Mouse (Mus musculus): ENCODE results near the gene Nos1ap. TPM values are rescaled to one million over a fixed set of nuclear protein-coding genes. Genes with fewer than 3 reads are reported as not detected.

Nos1ap gene
- polyA plus RNA-seq, 1 experiment from 2014 or later = 13.0 TPM

DNA sequence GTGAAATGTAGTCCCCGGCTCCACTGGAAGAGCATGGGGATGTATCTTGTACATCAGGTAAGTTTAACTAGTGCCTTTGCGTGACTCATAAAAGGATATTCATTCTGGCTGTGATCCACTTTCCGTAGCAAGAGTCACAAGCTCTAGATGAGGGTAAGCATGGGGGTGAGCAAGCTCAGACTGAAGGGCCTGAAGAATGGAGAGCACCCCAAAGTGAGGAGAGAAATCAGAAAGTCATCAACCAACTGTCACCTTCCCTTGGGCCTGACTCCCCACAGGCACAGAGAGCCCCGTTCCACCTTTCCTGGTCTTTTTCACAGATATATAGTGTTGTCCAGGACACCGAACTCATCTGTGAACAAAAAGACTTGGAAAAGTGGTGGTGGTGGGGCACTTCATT is 213.9 kb downstream of the Nos1ap start:
- Histone ChIP-seq H3K27me3 (ENCODE audit: control insufficient read depth, insufficient read depth, low read length) (no peaks in the 10 kb centered on the region), H3K4me2 (ENCODE audit: low read depth, low read length) (no peak overlapping the region), H3K4me1 (ENCODE audit: control insufficient read depth, insufficient read depth, low read length) (no peaks in the 10 kb centered on the region), H3K4me3 (replicated peaks; ENCODE audit: low read length) (no peak overlapping the region), H3K9me3 (replicated peaks; ENCODE audit: control insufficient read depth, low read length) (no peaks in the 10 kb centered on the region), H3K9ac (ENCODE audit: low read length) (no peak overlapping the region), H3K36me3 (ENCODE audit: control insufficient read depth, insufficient read depth, low read length) (no peaks in the 10 kb centered on the region), H3K27ac (ENCODE audit: low read length) (no peak overlapping the region)
- WGBS = 87% methylated on average over 5 of the region's 5 CpGs
- ATAC-seq (ENCODE audit: insufficient read depth, low FRiP score) = no peak

- Histone ChIP-seq H3K27ac (ENCODE audit: low read length) (no peak overlapping the region), H3K36me3 (ENCODE audit: control insufficient read depth, insufficient read depth, low read length) (no peaks in the 10 kb centered on the region), H3K27me3 (ENCODE audit: control insufficient read depth, insufficient read depth, low read length) (no peaks in the 10 kb centered on the region), H3K9me3 (replicated peaks; ENCODE audit: control insufficient read depth, low read length) (no peaks in the 10 kb centered on the region), H3K4me1 (ENCODE audit: control insufficient read depth, insufficient read depth, low read length) (no peaks in the 10 kb centered on the region), H3K4me2 (ENCODE audit: low read depth, low read length) (no peak overlapping the region), H3K9ac (ENCODE audit: low read length) (no peak overlapping the region), H3K4me3 (replicated peaks; ENCODE audit: low read length) (no peak overlapping the region)
- WGBS = 85% methylated on average over 2 of the region's 2 CpGs
- ATAC-seq (ENCODE audit: insufficient read depth, low FRiP score) = no peak
Measured at GRCm38 (mm10) chr1:170373750-170374149, 215.9 kb downstream of the Nos1ap start.

DNA sequence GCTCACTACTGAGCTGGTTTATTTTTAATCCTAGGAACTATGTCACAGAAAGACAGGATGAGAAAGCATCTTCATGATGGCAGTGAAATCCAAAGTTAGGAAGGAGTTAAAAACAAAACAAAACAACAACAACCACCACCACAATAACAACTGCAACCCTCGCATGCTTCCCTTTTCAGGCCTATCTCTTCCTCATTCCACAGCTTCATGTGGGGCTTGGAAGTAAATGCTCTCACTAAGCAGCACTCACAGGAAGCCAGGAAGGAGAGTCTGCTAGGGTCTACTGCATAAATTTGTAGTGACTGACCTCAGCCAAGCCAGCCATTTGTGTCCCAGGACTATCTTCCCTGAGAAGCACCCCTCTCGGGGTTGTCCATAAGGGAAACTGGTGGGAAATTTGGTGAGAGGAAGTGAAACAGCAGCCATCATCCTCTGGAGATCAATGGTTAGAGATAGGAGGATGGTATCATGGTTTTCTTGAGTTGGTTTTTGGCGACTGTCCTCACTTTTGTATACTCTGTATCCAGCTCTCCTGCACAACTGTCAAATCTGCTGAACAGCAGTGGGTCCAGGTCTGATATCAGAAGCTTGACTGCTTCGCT is 218.4 kb downstream of the Nos1ap start:
- no peaks in the 10 kb centered on the region for H3K36me3 ChIP-seq (ENCODE audit: control insufficient read depth, insufficient read depth, low read length)
- ATAC-seq (ENCODE audit: insufficient read depth, low FRiP score) = no peak
- WGBS = 65% methylated on average over 4 of the region's 4 CpGs
- no peaks in the 10 kb centered on the region for H3K4me1 ChIP-seq (ENCODE audit: control insufficient read depth, insufficient read depth, low read length)
- no peaks in the 10 kb centered on the region for H3K9me3 ChIP-seq (replicated peaks; ENCODE audit: control insufficient read depth, low read length)
- no peak overlapping the region for H3K27ac ChIP-seq (ENCODE audit: low read length)
- no peak overlapping the region for H3K9ac ChIP-seq (ENCODE audit: low read length)
- no peak overlapping the region for H3K4me2 ChIP-seq (ENCODE audit: low read depth, low read length)
- H3K27me3 ChIP-seq (ENCODE audit: control insufficient read depth, insufficient read depth, low read length) = no peaks in the 10 kb centered on the region
- H3K4me3 ChIP-seq (replicated peaks; ENCODE audit: low read length) = no peak overlapping the region

DNA sequence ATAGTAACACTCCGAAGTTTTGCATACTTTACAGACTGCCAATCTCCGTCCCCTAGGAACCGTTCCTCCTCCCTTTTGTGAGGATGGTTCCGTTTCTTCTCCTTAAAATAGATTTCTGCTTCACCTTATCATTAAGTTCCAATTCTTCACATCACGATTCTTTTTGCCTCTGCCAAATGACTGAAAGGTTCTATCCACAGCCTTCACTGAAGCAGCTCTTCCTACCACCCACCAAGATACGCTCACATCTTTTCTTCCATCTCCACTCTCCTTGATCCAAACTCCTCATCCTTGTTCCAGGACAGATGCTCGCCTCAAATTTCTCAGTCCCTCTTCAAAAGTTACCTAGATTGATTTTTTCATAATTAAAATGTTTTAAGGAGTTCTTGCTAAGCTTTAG is 220.8 kb downstream of the Nos1ap start:
- Histone ChIP-seq H3K27ac (ENCODE audit: low read length) (no peak overlapping the region), H3K27me3 (ENCODE audit: control insufficient read depth, insufficient read depth, low read length) (no peaks in the 10 kb centered on the region), H3K9me3 (replicated peaks; ENCODE audit: control insufficient read depth, low read length) (no peaks in the 10 kb centered on the region), H3K36me3 (ENCODE audit: control insufficient read depth, insufficient read depth, low read length) (no peaks in the 10 kb centered on the region), H3K4me2 (ENCODE audit: low read depth, low read length) (no peak overlapping the region), H3K4me1 (ENCODE audit: control insufficient read depth, insufficient read depth, low read length) (no peaks in the 10 kb centered on the region), H3K4me3 (replicated peaks; ENCODE audit: low read length) (no peak overlapping the region), H3K9ac (ENCODE audit: low read length) (no peak overlapping the region)
- 77% methylated on average over 7 of the region's 7 CpGs for WGBS
- ATAC-seq (ENCODE audit: insufficient read depth, low FRiP score) = no peak

- no peaks in the 10 kb centered on the region for H3K27me3 ChIP-seq (ENCODE audit: control insufficient read depth, insufficient read depth, low read length)
- no peaks in the 10 kb centered on the region for H3K4me1 ChIP-seq (ENCODE audit: control insufficient read depth, insufficient read depth, low read length)
- no peaks in the 10 kb centered on the region for H3K36me3 ChIP-seq (ENCODE audit: control insufficient read depth, insufficient read depth, low read length)
- no peak overlapping the region for H3K4me2 ChIP-seq (ENCODE audit: low read depth, low read length)
- H3K9ac ChIP-seq (ENCODE audit: low read length) = no peak overlapping the region
- H3K9me3 ChIP-seq (replicated peaks; ENCODE audit: control insufficient read depth, low read length) = no peaks in the 10 kb centered on the region
- no peak for ATAC-seq (ENCODE audit: insufficient read depth, low FRiP score)
- WGBS = 76% methylated on average over 7 of the region's 7 CpGs
- no peak overlapping the region for H3K27ac ChIP-seq (ENCODE audit: low read length)
- no peak overlapping the region for H3K4me3 ChIP-seq (replicated peaks; ENCODE audit: low read length)
Measured at GRCm38 (mm10) chr1:170366981-170367700, 222.5 kb downstream of the Nos1ap start.

DNA sequence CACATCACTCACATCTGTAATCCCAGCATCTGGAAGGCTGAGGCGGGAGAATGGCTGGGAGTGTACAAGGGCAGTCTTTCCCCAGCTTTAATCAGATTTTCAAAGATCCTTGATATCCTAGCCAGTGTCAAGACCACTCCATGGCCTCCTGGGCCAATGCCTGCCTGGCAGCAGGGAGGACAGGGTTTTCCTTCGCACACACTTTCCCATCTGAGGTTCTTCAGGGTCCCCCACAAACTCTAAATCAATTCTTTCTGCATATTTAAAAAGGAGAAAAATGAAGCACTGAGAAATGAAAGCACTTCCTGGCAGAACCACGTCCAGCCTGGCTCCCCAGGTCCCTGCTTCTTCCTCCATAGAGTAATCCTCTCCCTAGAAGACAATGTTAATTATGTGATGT is 225.9 kb downstream of the Nos1ap start:
- Histone ChIP-seq H3K36me3 (ENCODE audit: control insufficient read depth, insufficient read depth, low read length) (no peaks in the 10 kb centered on the region), H3K9me3 (replicated peaks; ENCODE audit: control insufficient read depth, low read length) (no peaks in the 10 kb centered on the region), H3K9ac (ENCODE audit: low read length) (no peak overlapping the region), H3K4me2 (ENCODE audit: low read depth, low read length) (no peak overlapping the region), H3K4me3 (replicated peaks; ENCODE audit: low read length) (no peak overlapping the region), H3K27ac (ENCODE audit: low read length) (no peak overlapping the region), H3K27me3 (ENCODE audit: control insufficient read depth, insufficient read depth, low read length) (no peaks in the 10 kb centered on the region), H3K4me1 (ENCODE audit: control insufficient read depth, insufficient read depth, low read length) (peaks cover 7% of the 10 kb centered on the region; the same call in 1 of the 2 replicates)
- ATAC-seq (ENCODE audit: insufficient read depth, low FRiP score) = no peak
- WGBS = 79% methylated on average over 3 of the region's 3 CpGs

DNA sequence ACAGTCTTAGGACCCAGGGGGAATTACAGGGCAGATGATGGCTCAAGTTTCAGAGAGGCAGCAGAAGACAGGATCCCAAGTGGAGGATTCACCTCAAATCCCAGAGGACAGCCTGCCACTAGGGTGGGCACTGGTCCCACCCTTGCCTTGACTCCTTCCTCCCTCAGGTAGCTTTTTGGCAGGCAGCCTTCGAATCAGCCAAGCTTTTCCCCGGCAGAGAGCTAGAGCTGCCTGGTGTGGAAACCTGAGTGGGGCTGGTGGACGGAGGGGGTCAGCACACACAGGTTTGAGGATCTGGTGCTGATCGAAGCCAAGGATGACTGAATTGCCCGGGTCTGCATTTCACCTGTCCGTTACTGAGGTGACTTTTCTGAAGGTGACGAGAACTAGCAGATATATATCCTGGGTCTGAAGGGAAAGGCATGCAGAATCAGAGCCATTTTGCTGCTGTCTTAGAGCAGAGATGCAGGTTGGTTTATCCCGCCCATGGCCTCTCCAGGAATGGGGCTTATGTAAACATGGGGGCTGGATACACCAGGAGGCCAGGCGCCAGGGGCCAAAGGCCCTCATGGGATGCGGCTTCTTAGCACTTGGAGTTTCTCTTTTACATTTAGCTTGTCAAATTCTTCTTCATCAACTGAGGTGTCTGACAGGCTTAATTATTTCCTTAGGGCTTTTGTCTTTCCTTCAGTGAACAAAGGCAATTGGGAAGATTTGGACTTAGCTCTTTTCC is 229.3 kb downstream of the Nos1ap start:
- H3K36me3 ChIP-seq (ENCODE audit: control insufficient read depth, insufficient read depth, low read length) = no peaks in the 10 kb centered on the region
- H3K9ac ChIP-seq (ENCODE audit: low read length) = no peak overlapping the region
- H3K27ac ChIP-seq (ENCODE audit: low read length) = no peak overlapping the region
- no peak overlapping the region for H3K4me3 ChIP-seq (replicated peaks; ENCODE audit: low read length)
- ATAC-seq (ENCODE audit: insufficient read depth, low FRiP score) = no peak
- peaks cover 7% of the 10 kb centered on the region; the same call in 1 of the 2 replicates for H3K4me1 ChIP-seq (ENCODE audit: control insufficient read depth, insufficient read depth, low read length)
- H3K27me3 ChIP-seq (ENCODE audit: control insufficient read depth, insufficient read depth, low read length) = no peaks in the 10 kb centered on the region
- H3K9me3 ChIP-seq (replicated peaks; ENCODE audit: control insufficient read depth, low read length) = no peaks in the 10 kb centered on the region
- H3K4me2 ChIP-seq (ENCODE audit: low read depth, low read length) = no peak overlapping the region
- 45% methylated on average over 10 of the region's 10 CpGs for WGBS

GRCm38 (mm10) chr1:170353335-170353734 is 236.3 kb downstream of the Nos1ap start:
- whole genome bisulfite sequencing = 64% methylated on average over 3 of the region's 3 CpGs
- H3K9ac ChIP-seq (ENCODE audit: low read length) = no peak overlapping the region
- no peak overlapping the region for H3K4me3 ChIP-seq (replicated peaks; ENCODE audit: low read length)
- H3K27ac ChIP-seq (ENCODE audit: low read length) = no peak overlapping the region
- no peak for ATAC-seq (ENCODE audit: insufficient read depth, low FRiP score)
- H3K9me3 ChIP-seq (replicated peaks; ENCODE audit: control insufficient read depth, low read length) = no peaks in the 10 kb centered on the region
- no peaks in the 10 kb centered on the region for H3K4me1 ChIP-seq (ENCODE audit: control insufficient read depth, insufficient read depth, low read length)
- H3K27me3 ChIP-seq (ENCODE audit: control insufficient read depth, insufficient read depth, low read length) = no peaks in the 10 kb centered on the region
- no peaks in the 10 kb centered on the region for H3K36me3 ChIP-seq (ENCODE audit: control insufficient read depth, insufficient read depth, low read length)
- H3K4me2 ChIP-seq (ENCODE audit: low read depth, low read length) = no peak overlapping the region

DNA sequence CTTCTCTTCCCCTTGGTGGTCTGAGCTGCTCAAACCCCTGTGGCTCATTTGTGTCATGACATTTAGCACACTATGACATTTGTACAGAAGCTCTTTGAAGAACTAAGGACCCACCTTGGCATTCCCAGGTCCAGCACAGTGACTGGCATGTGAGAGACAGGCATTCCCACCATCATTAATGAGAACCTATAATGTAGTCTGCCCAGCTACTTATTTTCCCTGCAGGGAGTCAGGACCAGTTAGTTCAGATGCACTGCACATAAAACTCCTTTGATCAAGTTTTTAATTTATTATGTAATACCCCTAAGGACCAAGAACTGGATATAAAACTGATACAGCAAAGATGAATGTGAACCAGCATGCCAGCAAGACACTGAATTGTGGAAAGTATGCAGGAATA is 238.6 kb downstream of the Nos1ap start:
- Histone ChIP-seq H3K4me3 (replicated peaks; ENCODE audit: low read length) (no peak overlapping the region), H3K36me3 (ENCODE audit: control insufficient read depth, insufficient read depth, low read length) (no peaks in the 10 kb centered on the region), H3K4me2 (ENCODE audit: low read depth, low read length) (no peak overlapping the region), H3K27me3 (ENCODE audit: control insufficient read depth, insufficient read depth, low read length) (no peaks in the 10 kb centered on the region), H3K27ac (ENCODE audit: low read length) (no peak overlapping the region), H3K4me1 (ENCODE audit: control insufficient read depth, insufficient read depth, low read length) (no peaks in the 10 kb centered on the region), H3K9me3 (replicated peaks; ENCODE audit: control insufficient read depth, low read length) (no peaks in the 10 kb centered on the region), H3K9ac (ENCODE audit: low read length) (no peak overlapping the region)
- ATAC-seq (ENCODE audit: insufficient read depth, low FRiP score) = no peak

All from stomach, embryonic 16.5 days (tissue).